Mouse (Mus musculus): ENCODE measurements at regions not wholly inside any gene's neighbourhood (a gene's known extent, or its start where the extent isn't known, plus 50 kb on each side); places are given as distances from the start of the nearest gene placed in this dataset.

DNA sequence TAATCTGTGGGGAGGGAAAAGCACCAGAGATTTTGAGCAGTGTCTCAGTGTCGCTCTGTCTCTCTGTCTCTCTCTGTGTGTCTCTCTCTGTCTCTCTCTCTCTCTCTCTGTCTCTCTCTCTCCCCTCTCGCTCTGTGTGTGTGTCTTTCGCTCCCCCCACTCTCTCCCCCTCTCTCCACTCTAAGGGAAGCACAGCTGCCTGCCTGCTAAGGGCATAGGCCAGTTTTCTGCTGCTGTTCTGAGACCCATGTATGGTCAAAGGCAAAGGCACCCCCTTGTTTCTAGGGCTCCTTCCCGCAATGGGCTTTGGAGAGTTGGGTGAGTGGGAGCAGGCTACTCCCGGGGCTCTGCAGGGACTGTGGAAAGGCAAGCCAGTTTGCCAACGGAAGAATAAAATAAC, 192.2 kb downstream of the Lmo4 start:
- in situ Hi-C loops (cut with MboI, MseI) = no loop called here

DNA sequence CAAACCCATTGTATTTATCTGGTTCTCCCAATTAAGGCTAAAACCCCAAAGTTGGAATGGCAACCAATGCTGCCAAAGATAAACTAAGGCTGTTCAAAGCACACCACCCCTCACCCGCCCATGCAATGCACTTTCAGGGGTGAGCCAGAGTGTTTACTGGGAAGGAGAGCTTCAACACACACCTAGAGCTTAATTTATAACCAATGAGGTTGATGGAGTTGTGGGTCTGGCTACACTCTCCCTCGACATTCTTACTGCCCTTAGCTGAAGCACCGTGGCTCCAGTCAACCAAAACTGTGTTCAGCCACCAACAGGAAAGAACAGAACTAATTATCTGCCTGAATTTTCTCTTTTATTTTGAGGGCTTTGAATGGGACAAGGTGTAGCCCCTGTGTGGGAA, 192.8 kb downstream of the Lmo4 start:
- in situ Hi-C loops (cut with MboI, MseI) = no loop called here

DNA sequence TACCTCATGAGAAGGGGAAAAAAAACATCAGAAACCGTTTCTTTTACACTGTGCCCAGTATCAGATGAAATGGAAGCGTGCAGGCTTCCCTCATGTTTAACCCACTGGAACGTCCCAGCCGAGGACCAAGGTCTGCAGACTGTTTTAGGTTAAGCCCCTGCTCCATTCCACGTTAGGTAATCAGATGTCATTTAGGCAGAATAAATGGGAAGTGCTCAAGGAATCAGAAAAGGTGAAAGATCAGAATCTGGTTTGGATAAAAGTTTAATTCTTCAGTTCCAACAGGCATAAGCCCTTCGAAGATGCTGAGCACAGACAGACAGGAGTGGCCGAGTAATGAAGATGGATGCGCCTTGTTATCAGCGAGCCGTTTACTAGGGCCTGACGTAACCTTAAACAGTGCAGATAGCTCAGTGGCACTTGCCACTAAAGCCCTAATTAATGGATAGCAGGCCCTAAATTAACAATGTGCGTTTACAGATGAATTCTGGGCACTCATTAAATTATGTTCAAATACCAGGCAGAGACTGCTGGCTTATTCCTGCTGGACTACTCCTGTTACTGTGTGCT, 193.5 kb downstream of the Lmo4 start:
- in situ Hi-C loops (cut with MboI, MseI) = no loop called here

DNA sequence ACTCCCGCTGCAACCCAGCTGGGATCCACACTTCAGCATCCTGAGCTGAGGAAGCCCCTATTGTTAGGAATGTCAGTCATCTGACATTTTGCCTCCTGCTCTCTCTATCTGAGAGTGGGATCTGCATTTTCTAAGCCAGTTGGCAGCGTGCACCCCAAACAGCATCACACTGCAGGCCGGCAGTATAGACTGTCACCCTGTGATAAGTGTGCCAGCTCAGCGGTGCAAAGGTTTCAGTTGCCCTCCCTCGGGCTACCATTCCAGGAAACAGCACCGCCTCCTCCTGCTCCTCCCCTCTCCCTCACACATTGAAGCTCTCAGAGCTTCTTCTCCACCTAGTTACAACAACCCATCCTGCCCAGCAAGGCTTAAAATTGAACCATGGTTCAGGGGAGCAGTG, 194.5 kb downstream of the Lmo4 start:
- in situ Hi-C loops (cut with MboI, MseI) = no loop called here

DNA sequence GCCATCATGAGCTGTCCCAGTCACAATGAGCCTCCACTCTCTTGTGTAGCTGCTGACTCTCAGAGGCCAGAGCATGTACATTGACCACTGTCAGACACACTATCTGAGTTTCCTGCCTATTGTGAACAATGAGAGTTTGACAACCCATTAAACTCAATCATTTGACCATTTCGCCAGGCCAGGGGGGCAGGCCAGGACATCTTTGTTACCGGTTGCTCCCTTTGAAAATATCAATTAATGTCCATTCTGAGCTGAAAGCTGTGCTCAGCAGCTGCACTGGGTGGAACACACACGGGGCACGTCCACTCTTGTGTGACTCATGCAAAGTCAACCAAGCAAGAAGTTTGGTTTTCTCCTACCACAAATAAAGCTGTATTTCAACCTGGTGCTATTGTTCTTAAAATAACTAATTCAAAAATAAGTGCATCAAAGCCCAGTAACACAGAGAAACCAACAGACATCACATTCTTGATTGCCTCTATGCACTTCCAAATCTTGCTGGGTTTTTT, 197.9 kb downstream of the Lmo4 start:
- in situ Hi-C loops (cut with MboI, MseI) = loop anchor here (10.0 kb wide), 1 partner anchor 1362 kb away; no protein-coding TSS in a partner anchor

DNA sequence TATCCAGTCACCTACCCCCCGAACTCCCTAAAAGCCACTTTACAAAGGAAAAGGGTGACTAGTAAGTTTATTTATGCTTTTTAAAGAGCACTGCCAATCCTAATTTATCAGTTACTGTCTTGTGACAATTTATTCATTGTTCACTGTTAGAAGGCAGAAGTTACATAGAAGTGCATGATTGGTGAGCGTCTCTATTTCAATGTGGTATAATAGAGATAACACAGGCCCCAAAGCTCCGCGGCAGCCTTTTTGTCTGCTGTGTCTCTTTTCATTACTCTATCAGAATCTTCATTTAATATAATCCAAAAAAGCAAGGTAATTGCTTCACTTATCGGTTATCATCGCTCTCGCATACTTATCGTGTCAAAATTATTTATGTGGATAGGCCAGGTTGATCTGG, 207.1 kb downstream of the Lmo4 start:
- in situ Hi-C loops (cut with MboI, MseI) = no loop called here

DNA sequence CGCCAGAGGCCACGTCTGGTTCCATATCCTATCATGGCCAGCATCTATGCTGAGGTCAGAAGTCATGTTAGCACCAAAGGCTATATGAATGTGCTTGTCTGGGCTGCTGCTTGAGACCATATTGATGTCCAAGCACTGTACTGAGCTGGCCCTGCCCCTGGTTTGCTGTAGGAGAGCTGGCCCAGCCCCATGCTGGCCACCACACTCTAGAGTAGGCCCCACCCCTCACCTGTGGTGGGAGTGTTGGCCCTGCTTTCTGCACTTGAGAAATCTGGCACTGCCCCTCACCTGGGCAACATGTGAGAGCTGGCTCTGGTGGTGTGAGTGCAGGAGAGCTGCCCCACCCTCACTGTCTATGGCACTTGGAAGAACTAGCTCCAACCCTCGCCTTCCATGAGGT, 210.0 kb downstream of the Lmo4 start:
- in situ Hi-C loops (cut with MboI, MseI) = no loop called here

DNA sequence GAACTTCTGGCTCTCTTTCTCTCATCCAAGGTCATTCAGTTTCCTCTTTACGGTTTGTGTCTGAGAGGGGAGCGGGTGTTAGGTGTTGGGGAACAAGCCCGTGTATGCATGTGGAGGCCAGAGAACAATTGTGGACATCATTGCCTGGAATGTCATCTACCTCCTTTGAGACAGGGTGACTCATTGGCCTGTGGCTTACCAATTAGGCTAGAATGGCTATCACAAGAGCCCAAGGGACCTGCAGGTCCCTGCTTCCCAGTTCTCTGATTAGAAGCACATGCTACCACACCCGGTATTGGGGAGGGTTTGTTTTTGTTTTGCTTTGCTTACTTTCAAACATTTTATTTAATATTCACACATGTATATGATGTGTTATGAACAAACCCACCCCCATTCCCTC, 216.0 kb downstream of the Lmo4 start:
- in situ Hi-C loops (cut with MboI, MseI) = no loop called here

DNA sequence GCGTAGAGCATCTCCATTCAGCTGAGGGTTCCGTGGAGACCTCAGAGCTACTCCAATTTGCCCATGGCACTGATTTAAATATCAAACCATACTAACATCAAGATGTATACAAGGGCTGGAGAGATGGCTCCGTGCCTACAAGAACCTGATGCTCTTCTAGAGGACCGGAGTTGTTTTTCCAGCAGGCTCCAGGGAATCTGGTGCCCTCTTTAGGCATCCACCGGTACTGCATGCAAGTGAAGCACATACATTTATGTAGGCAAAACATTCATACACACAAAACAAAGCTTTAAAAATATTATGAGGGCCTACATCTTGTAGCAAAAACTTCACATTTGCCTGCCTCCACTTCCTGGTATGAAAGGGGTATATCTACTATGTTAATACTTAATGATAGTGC, 217.0 kb downstream of the Lmo4 start:
- in situ Hi-C loops (cut with MboI, MseI) = no loop called here

DNA sequence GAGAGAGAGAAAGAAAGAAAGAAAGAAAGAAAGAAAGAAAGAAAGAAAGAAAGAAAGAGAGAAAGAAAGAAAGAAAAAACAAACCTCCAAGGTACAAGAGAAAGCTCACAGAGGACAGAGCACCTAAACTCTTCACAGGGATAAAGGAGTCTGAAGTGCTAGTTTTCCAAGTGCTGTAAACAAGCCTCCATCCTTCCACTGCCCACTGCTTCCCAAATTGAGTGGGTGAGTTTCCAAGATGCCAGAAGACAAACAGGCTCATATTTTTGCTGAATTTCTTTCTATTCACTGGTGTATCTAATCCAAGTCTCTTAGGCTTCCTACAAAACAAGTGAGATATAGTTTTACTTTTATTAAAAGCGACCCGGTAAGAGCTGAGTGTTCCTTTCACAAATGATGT, 218.2 kb downstream of the Lmo4 start:
- in situ Hi-C loops (cut with MboI, MseI) = no loop called here

DNA sequence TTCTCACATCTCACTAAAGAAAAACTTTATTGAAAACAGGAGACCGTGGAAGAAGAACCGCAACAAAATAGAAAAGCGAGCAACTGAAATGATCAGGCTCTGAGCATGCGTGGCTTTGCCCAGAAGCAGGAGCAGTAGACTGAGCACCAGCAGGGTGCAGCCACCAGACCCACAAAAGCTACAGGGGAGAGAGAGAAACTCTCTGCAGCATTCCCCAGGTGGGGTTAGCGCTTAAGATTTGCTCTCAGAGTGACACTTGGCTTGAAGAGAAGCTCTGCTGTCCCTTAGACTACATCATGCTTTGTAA, 218.9 kb downstream of the Lmo4 start:
- in situ Hi-C loops (cut with MboI, MseI) = no loop called here

DNA sequence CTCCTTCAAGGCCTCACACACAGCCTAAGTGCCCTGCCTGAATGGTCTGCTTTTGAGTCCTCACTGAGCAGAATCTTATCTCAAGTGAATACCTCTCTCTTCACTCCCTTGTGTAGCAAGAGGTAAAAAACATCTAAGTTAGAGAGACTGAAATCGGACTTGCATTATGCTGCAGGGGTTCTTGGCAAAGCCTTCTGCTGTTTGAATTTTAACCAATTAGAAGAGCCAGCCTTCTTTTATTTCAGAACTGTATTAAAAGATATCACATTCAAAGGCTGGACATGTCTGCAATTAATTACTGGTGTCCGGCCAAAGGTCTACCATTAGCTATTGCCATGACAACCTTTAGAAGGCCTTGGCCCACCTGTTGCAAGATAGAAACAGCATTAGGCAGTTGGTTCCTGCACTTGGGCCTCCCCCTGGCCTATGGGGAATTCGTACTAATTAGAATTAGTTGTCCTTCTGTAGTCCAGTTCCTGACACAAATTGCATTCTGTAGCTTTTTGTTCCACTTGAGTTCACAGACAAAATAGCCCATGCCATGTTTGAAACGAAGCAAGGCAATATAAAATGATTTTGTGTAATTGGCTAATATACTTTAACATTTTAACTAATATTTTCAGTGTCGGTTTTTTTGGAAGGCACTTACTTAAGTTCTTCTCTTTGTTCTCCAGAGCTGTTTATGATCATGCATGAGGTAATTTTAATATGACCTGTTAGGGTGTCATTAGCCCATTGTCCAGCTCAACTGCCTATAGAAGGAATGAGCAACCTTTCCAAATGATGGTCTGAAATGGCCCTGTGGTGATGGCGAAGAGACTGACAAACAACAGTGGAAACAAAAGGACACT, 219.4 kb downstream of the Lmo4 start:
- in situ Hi-C loops (cut with MboI, MseI) = no loop called here

DNA sequence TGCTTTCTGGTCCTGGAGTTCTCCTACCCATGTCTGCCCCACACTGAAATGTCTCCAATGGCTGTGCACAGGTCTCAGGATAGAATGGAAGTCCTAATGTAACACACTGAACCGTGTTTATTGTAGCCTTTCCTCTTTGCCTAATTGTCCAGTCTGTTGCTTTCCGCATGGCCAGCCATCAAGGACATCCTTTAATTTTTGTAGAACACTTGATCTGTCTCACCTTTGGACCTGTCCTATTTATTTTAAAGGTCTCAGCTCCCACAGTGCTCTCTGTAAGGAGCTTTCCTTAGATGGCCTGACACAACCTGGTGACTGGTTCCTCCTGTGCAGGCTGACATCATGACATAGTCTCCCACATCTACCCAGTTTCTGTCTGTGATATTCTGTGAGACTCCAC, 226.3 kb downstream of the Lmo4 start:
- in situ Hi-C loops (cut with MboI, MseI) = no loop called here

DNA sequence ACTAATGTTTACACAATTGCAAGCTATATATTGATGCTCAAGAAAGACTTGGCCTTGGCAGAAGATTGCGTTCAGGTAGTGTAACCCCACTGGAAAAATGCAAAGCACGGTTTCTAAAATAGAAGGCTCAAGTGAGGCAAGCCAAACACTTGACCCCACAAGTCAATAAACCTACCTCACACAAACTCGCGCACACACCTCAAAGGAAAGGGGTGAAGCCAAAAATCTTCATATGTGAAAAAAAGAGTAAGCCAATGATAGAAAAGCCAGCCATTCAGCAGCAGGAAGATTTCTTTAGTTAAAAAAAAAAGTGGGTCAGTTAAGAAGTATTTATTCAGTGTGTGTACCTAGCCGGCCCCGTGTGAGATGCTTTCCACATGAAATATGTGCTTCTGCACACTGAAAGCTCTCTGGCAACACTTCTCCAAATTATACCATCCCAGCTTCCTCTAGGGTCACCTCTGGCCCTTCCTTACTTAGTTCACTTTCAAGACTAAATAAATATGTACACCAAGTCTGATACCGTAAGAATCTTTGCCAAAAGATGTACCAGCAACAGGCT, 227.1 kb downstream of the Lmo4 start:
- in situ Hi-C loops (cut with MboI, MseI) = no loop called here

DNA sequence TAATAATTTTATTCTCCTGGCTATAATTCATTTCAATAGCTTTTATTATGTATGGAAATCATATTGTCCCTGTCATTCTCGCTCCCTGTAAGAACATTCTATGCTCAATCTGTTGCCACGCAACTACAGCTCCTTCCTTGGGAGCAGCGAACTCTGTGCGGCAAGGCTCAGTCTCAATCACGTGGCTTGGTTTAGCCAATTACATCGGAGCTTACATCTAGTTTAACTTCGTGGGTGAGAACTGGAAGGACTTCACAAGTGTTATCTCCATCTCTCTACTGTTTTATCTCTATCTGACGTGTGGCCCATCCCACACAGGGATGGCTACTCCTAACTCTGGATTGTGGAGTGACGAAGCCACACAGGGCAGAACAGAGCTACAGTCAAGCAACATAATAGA, 231.4 kb downstream of the Lmo4 start:
- in situ Hi-C loops (cut with MboI, MseI) = no loop called here

DNA sequence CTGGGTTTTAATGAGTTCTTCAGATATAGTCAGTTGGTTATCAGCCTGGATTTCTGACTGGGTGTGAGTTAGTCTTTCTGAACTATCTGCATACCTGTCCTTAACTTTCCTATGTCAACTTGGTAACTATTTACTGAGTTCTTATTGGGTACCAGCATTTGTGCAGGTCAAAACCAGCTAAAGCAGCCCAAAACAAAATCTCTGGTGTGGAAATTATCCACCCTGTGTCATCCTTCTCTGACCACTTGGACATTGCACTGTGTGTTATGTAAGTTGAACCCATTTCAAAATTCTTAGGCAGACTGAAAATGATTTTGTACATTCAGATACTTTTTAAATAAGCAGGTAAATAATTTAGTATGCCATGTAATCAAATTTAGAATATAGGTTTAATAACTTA, 232.7 kb downstream of the Lmo4 start:
- in situ Hi-C loops (cut with MboI, MseI) = no loop called here

DNA sequence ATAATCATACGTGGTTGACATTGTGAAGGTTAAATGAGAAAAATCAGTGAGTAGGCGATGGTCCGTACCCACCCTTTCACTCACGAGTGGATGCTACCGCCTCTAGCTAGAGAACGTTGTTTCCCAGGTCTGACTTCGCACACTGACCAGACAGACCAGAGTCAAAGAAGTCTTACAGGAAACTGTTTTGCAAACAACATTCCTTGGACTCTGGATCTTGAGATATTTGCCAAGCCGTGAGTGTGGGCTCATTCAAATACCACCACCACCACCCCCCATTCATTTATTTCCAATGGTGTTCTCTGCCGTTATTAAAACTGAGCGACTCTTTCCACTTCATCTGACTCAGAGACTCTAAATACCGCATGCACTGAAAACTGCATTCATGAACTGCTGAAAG, 234.2 kb downstream of the Lmo4 start:
- in situ Hi-C loops (cut with MboI, MseI) = no loop called here

DNA sequence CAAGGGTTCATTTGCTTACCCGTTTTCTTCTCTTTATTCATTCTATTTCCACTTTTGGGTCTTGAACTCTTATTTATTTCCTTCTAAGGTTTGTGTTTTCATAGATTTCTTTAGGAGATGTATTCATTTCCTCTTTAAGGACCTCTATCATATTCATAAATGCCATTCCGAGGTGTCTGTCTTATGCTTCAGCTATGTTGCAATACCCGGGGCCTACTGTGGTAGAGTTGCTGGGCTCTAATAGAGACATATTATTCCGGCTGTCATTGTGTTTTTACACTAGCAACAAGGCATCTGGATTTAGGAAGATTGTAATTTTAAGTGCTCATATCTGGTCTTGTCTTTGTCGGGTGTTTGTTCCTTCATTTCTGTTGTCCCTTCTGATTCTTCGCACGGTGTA, 249.5 kb downstream of the Lmo4 start:
- in situ Hi-C loops (cut with MboI, MseI) = no loop called here

DNA sequence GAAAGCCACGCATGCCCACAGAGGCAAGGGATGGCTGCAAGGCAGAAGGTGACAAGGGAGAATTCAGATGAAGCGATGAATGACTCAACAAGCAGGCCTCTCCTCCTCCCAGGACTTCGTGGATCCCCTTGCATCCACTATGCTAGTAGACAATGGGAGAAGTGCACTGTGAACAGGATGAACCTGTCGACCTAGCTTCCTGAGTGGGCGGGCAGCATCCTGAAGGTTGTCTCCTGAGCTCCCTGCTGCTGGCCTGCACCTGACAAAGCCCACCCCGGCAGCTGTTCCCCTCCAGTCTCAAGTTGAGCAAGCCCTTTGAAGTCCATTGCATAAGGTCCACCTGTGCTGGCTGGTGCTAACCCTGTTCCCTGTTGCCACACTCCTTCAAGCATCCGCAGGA, 250.2 kb downstream of the Lmo4 start:
- in situ Hi-C loops (cut with MboI, MseI) = no loop called here

DNA sequence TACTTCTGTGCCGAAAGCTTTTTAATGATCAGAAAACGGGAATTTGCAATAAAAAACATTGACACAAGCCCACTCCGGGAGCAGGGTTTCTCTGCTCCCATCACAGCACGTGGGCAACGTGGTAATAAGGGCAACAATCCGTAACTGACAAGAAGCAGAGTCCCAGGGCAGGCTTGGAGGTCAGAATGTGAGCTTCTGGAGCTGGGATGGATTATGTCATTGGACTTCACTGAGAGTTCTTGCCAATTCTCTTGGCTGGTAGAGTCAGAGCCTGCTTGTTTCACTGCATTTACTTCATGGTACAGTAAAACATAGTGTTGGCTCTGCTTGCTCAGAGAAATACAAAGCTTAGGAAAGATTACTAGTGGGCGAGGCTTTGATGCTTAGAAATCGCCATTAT, 252.7 kb downstream of the Lmo4 start:
- in situ Hi-C loops (cut with MboI, MseI) = no loop called here

DNA sequence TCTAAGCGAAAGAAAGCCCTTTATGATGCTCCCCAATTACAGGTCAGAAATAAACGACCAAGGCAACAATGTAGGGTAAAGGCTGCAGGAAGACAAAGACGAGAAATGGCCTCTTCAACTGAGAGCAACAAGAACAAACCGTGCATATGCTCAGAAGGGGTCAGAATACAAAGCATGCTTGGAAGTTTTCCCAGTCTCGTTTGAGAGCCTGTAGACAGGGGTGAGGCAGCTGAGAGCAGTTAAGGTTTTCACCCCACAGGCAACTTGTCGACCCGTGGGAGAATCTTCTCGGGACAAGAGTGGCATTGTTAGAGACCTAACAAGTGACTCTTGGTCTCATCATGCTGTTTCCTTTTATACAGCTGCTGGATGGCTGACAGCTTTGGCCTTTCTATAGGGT, 255.4 kb downstream of the Lmo4 start:
- in situ Hi-C loops (cut with MboI, MseI) = no loop called here

DNA sequence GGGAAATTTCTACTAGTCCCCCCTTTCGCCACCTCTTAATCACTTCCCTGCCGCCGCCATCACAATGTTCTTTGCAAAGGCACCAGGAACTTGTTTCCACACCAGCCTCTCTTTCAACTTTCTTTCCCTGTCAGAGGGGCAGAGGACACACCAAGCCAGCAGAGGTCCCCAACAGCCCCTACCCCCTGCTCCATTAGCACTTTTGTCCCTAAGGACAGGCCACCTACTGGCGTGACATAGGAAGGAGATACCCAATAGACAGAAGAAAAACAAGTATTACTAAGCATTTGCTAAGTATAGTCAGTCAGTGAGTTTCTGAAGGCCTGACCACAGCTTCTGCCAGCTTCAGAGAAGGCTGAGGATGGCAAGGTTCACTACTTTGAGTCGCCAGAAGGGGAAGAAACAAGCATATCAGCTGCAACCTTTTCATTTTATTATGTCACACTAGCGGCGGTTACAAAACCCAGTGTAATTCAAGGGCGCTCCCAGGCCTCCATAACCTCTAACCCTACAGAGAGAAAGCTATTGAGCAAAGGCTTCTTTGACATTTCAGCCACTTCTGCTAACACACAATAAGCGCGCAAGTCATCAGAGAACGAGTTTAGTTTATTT, 255.9 kb downstream of the Lmo4 start:
- in situ Hi-C loops (cut with MboI, MseI) = no loop called here

DNA sequence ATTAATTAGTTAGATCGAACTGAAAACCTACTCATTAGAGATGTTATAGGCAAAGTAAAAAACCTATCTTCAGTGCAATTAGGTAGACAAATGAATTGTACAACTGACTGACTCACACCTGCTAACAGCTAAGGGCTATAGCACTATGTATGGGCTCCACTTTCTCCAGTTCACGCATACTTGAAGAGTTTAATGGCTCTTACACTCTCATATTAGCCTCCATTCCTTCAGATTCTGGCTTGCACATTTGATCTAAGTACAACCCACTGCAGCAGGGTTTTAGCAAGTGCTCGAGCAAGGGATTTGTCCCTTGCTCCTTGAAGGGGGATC, 257.1 kb downstream of the Lmo4 start:
- in situ Hi-C loops (cut with MboI, MseI) = no loop called here

All from T-helper 1 cell (primary cell).